ENCODE assay signal across 8 mouse cellular contexts in genomic region chr14:26491150-26491549, GRCm38 (mm10). TPM values are rescaled to one million over a fixed set of nuclear protein-coding genes. Genes with fewer than 3 reads are reported as not detected.
DNase-seq lines count a peak whose midpoint lies in the region; ATAC-seq and TF ChIP-seq lines count a peak whose summit lies in the region.

No protein-coding gene starts in this region.

- DNase-seq in 3T3-L1 (ENCODE audit: low read depth, low spot score) = peak; percentile 81
- peak; percentile 86 for DNase-seq in NIH3T3 (ENCODE audit: low read depth)
- DNase-seq in cerebellum, adult 9-10 months = peak; percentile 78
- peak; percentile 41 to 49 for DNase-seq in gastrocnemius, adult 8-10 months (ENCODE audit: low spot score in 2 of 2)
- peak; percentile 57 for DNase-seq in limb, embryonic 14.5 days (ENCODE audit: low spot score)
- peak; percentile 73 for DNase-seq in neural tube, embryonic 11.5 days (ENCODE audit: low spot score)

- no peaks in the 10 kb centered on the region for H3K9me3 ChIP-seq in intestine, postnatal 0 days (ENCODE audit: control insufficient read depth)
- no peaks in the 10 kb centered on the region for H3K9me3 ChIP-seq in limb, embryonic 14.5 days (ENCODE audit: control insufficient read depth, low read length)
- H3K9me3 ChIP-seq in neural tube, embryonic 11.5 days (ENCODE audit: control insufficient read depth, low read length) = no peaks in the 10 kb centered on the region
- no peaks in the 10 kb centered on the region for H3K9me3 ChIP-seq in stomach, embryonic 16.5 days (replicated peaks; ENCODE audit: control insufficient read depth, low read length)

- peak; percentile 95 for TF ChIP-seq CTCF in intestine, postnatal 0 days (IDR thresholded peaks at IDR 0.05; ENCODE audit: low read depth)

- H3K36me3 ChIP-seq in intestine, postnatal 0 days (ENCODE audit: control insufficient read depth, insufficient read depth) = peaks cover 8% of the 10 kb centered on the region; the same call in 1 of the 2 replicates
- no peaks in the 10 kb centered on the region for H3K36me3 ChIP-seq in limb, embryonic 14.5 days (ENCODE audit: control insufficient read depth, insufficient read depth, low read length)
- H3K36me3 ChIP-seq in neural tube, embryonic 11.5 days (ENCODE audit: control insufficient read depth, insufficient read depth, low read length) = no peaks in the 10 kb centered on the region
- H3K36me3 ChIP-seq in stomach, embryonic 16.5 days (ENCODE audit: control insufficient read depth, insufficient read depth, low read length) = no peaks in the 10 kb centered on the region

- no peak overlapping the region for H3K4me2 ChIP-seq in intestine, postnatal 0 days (replicated peaks; ENCODE audit: low read depth)
- H3K4me2 ChIP-seq in limb, embryonic 14.5 days (replicated peaks; ENCODE audit: low read depth, low read length, severe bottlenecking) = no peak overlapping the region
- H3K4me2 ChIP-seq in neural tube, embryonic 11.5 days (ENCODE audit: low read depth) = no peak overlapping the region
- H3K4me2 ChIP-seq in stomach, embryonic 16.5 days (ENCODE audit: low read depth, low read length) = no peak overlapping the region

- WGBS in intestine, postnatal 0 days = 14% methylated on average over 2 of the region's 2 CpGs
- 16% methylated on average over 2 of the region's 2 CpGs for WGBS in limb, embryonic 14.5 days
- 35% methylated on average over 2 of the region's 2 CpGs for WGBS in neural tube, embryonic 11.5 days
- 35% methylated on average over 2 of the region's 2 CpGs for WGBS in stomach, embryonic 16.5 days

- H3K27me3 ChIP-seq in intestine, postnatal 0 days (replicated peaks; ENCODE audit: control insufficient read depth, insufficient read depth, low read length) = no peaks in the 10 kb centered on the region
- no peaks in the 10 kb centered on the region for H3K27me3 ChIP-seq in limb, embryonic 14.5 days (ENCODE audit: control insufficient read depth, insufficient read depth, low read length)
- H3K27me3 ChIP-seq in neural tube, embryonic 11.5 days (ENCODE audit: control insufficient read depth, insufficient read depth, low read length) = no peaks in the 10 kb centered on the region
- no peaks in the 10 kb centered on the region for H3K27me3 ChIP-seq in stomach, embryonic 16.5 days (ENCODE audit: control insufficient read depth, insufficient read depth, low read length)

- no peak for TF ChIP-seq POLR2A in limb, embryonic 14.5 days (IDR thresholded peaks at IDR 0.05; ENCODE audit: borderline replicate concordance, extremely low read depth, insufficient read depth, insufficient read length)

- H3K9ac ChIP-seq in intestine, postnatal 0 days (ENCODE audit: low read depth, low read length) = no peak overlapping the region
- H3K9ac ChIP-seq in limb, embryonic 14.5 days (ENCODE audit: low read depth, low read length, severe bottlenecking) = no peak overlapping the region
- H3K9ac ChIP-seq in neural tube, embryonic 11.5 days (ENCODE audit: low read length) = no peak overlapping the region
- H3K9ac ChIP-seq in stomach, embryonic 16.5 days (ENCODE audit: low read length) = no peak overlapping the region

- H3K27ac ChIP-seq in intestine, postnatal 0 days (ENCODE audit: low read depth, low read length) = no peak overlapping the region
- H3K27ac ChIP-seq in limb, embryonic 14.5 days (replicated peaks; ENCODE audit: low read depth, low read length) = no peak overlapping the region
- no peak overlapping the region for H3K27ac ChIP-seq in neural tube, embryonic 11.5 days (ENCODE audit: low read depth, low read length)
- H3K27ac ChIP-seq in stomach, embryonic 16.5 days (ENCODE audit: low read length) = no peak overlapping the region

- no peak for ATAC-seq in intestine, postnatal 0 days
- ATAC-seq in limb, embryonic 14.5 days (ENCODE audit: low FRiP score, low read depth) = peak; percentile 53; the same call in 1 of the 2 replicates
- ATAC-seq in neural tube, embryonic 11.5 days (ENCODE audit: insufficient read depth, low FRiP score, low TSS enrichment) = no peak
- peak; percentile 68; the same call in 1 of the 2 replicates for ATAC-seq in stomach, embryonic 16.5 days (ENCODE audit: insufficient read depth, low FRiP score)

- H3K4me1 ChIP-seq in intestine, postnatal 0 days (replicated peaks; ENCODE audit: control insufficient read depth, insufficient read depth, low read length) = no peaks in the 10 kb centered on the region
- no peaks in the 10 kb centered on the region for H3K4me1 ChIP-seq in limb, embryonic 14.5 days (ENCODE audit: control insufficient read depth, insufficient read depth, low read length)
- H3K4me1 ChIP-seq in neural tube, embryonic 11.5 days (ENCODE audit: control insufficient read depth, insufficient read depth, low read length) = no peaks in the 10 kb centered on the region
- H3K4me1 ChIP-seq in stomach, embryonic 16.5 days (ENCODE audit: control insufficient read depth, insufficient read depth, low read length) = peaks cover 10% of the 10 kb centered on the region; the same call in 1 of the 2 replicates

- no peak overlapping the region for H3K4me3 ChIP-seq in intestine, postnatal 0 days (ENCODE audit: low read depth, low read length)
- H3K4me3 ChIP-seq in limb, embryonic 14.5 days (replicated peaks; ENCODE audit: low read length) = no peak overlapping the region
- H3K4me3 ChIP-seq in neural tube, embryonic 11.5 days (ENCODE audit: low read depth, low read length) = no peak overlapping the region
- no peak overlapping the region for H3K4me3 ChIP-seq in stomach, embryonic 16.5 days (replicated peaks; ENCODE audit: low read length)

RNA-seq across cellular contexts. Expression of gene Slmap, which starts 43.6 kb away (rescaled TPM):
- 10 to 100 TPM; 72.9 to 88.9 (median 79.3) TPM for total RNA-seq in gastrocnemius, adult 8-10 months (2022)
- polyA plus RNA-seq in intestine, postnatal 0 days (2015; fragmentation: Nextera tagmentation; extraction: Ambion mirVana) = 62.6 and 63.5 TPM in 2 replicates
- polyA plus RNA-seq in limb, embryonic 14.5 days (2012; rRNA removed) = 24.8 and 27.0 TPM in 2 replicates
- polyA plus RNA-seq in limb, embryonic 14.5 days (2014; fragmentation: Nextera tagmentation; extraction: Ambion mirVana) = 25.4 and 26.5 TPM in 2 replicates
- polyA plus RNA-seq in neural tube, embryonic 11.5 days (2014; fragmentation: Nextera tagmentation; extraction: Ambion mirVana) = 24.7 and 25.2 TPM in 2 replicates
- 59.1 and 60.6 TPM in 2 replicates for polyA plus RNA-seq in stomach, embryonic 16.5 days (2015; fragmentation: Nextera tagmentation; extraction: Ambion mirVana)

Comparison
In these comparisons a context has a peak if more than half of its experiments do, and no peak if none do; other contexts are left out.
1. ATAC-seq: peak in limb, embryonic 14.5 days (single experiment) and stomach, embryonic 16.5 days (single experiment); none in intestine, postnatal 0 days (single experiment) and neural tube, embryonic 11.5 days (single experiment).
2. Peak in every context shown above with its lines, with median percentiles within 50 percentile points of each other: DNase-seq.